Mouse (Mus musculus) embryonic facial prominence, embryonic 13.5 days (tissue): Measurements from ENCODE around the gene Tap1. TPM values are rescaled to one million over a fixed set of nuclear protein-coding genes. Genes with fewer than 3 reads are reported as not detected.

Experiments
- ATAC-seq: fragments of 200-750 bp; cut with Nextera tagmentation; 2 replicates; pipeline ENCODE4 v1.8.0; 2017; ENCODE audit warnings: low read depth; ENCODE audit not compliant: insufficient number of reproducible peaks, insufficient read depth, low FRiP score, low TSS enrichment
- H3K27ac ChIP-seq: fragments of 300-500 bp; sonication (generic); 2 replicates; pipeline ENCODE4 v1.5.1; 2015; ENCODE audit warnings: moderate library complexity, mild to moderate bottlenecking, inconsistent platforms
- H3K27me3 ChIP-seq: fragments of 300-500 bp; sonication (generic); 2 replicates; pipeline ENCODE4 v1.6.1; 2015; ENCODE audit warnings: mild to moderate bottlenecking, inconsistent platforms
- H3K36me3 ChIP-seq: fragments of 300-500 bp; sonication (generic); 2 replicates; pipeline ENCODE4 v1.6.1; 2015; ENCODE audit warnings: mild to moderate bottlenecking, inconsistent platforms
- H3K4me1 ChIP-seq: fragments of 300-500 bp; sonication (generic); 2 replicates; pipeline ENCODE4 v1.6.1; 2015; ENCODE audit warnings: inconsistent platforms
- H3K4me2 ChIP-seq: fragments of 300-500 bp; sonication (generic); 2 replicates; pipeline ENCODE4 v1.6.1; 2015; ENCODE audit warnings: moderate library complexity, mild to moderate bottlenecking, inconsistent platforms
- H3K4me3 ChIP-seq: fragments of 300-500 bp; sonication (generic); 2 replicates; pipeline ENCODE4 v1.5.1; 2015; ENCODE audit warnings: mild to moderate bottlenecking, inconsistent platforms
- H3K9ac ChIP-seq: fragments of 300-500 bp; sonication (generic); 2 replicates; pipeline ENCODE4 v1.6.1; 2015; ENCODE audit warnings: mild to moderate bottlenecking, inconsistent platforms
- H3K9me3 ChIP-seq: fragments of 300-500 bp; sonication (generic); 2 replicates; pipeline ENCODE4 v1.6.1; 2016; ENCODE audit warnings: inconsistent platforms
- whole genome bisulfite sequencing: fragments of 180-500 bp; shearing (Covaris S2); methylation state at CpG from one replicate; pipeline ENCODE4 v1.1.7; 2015; ENCODE audit warnings: mixed read lengths; 5-methylcytosine and 5-hydroxymethylcytosine counted together
- polyA plus RNA-seq: library from polyadenylated mRNA; unstranded; fragments of >200 nt; fragmentation: Nextera tagmentation; extraction: Ambion mirVana; gene quantifications from 2 replicates; pipeline ENCODE4 v1.2.1, GENCODE M21; 2015

Gene Tap1
- polyA plus RNA-seq, 1 experiment from 2014 or later: 9.5 TPM

GRCm38 (mm10) chr17:34198521-34198912 lies 11.2 kb downstream of the Tap1 start:
- no peaks in the 10 kb centered on the region for H3K9me3 ChIP-seq
- no peaks in the 10 kb centered on the region for H3K36me3 ChIP-seq
- H3K27ac ChIP-seq: no peak overlapping the region
- 10% methylated on average over 11 of the region's 11 CpGs for WGBS
- peaks cover 15% of the 10 kb centered on the region for H3K4me1 ChIP-seq
- peak overlapping the region; percentile 73 for H3K4me2 ChIP-seq
- H3K27me3 ChIP-seq: peaks cover 92% of the 10 kb centered on the region
- no peak for ATAC-seq
- H3K9ac ChIP-seq: peak overlapping the region; percentile 47; the same call in 1 of the 2 replicates
- H3K4me3 ChIP-seq: peak overlapping the region; percentile 45

- Histone ChIP-seq H3K4me1 (peaks cover 15% of the 10 kb centered on the region), H3K27ac (no peak overlapping the region), H3K9me3 (no peaks in the 10 kb centered on the region), H3K36me3 (no peaks in the 10 kb centered on the region), H3K27me3 (peaks cover 90% of the 10 kb centered on the region), H3K4me2 (no peak overlapping the region), H3K4me3 (no peak overlapping the region), H3K9ac (no peak overlapping the region)
- 61% methylated on average over 12 of the region's 12 CpGs for WGBS
- ATAC-seq: no peak
These were observed 11.8 kb downstream of the Tap1 start for GRCm38 (mm10) chr17:34199050-34199619.

DNA sequence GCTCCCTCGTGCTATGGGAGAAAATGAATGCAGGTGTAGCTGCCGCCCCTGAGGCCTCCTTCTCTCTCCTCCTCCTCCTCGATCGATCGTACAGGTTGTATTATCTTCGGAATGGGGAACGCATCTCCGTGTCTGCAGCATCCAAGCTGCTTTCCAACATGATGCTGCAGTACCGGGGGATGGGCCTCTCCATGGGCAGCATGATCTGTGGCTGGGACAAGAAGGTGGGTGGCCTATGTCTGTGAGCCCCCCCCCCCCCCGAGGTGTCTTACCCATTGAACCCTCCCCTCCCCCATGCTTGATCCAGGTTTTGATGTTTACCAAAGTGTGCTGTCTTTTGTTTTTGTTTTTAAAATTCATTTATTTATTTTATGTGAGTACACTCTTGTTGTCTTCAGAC lies 12.7 kb downstream of the Tap1 start:
- no peak overlapping the region for H3K4me2 ChIP-seq
- no peak overlapping the region for H3K4me3 ChIP-seq
- peaks cover 88% of the 10 kb centered on the region for H3K27me3 ChIP-seq
- H3K4me1 ChIP-seq: peaks cover 19% of the 10 kb centered on the region
- no peaks in the 10 kb centered on the region for H3K9me3 ChIP-seq
- 80% methylated on average over 10 of the region's 10 CpGs for WGBS
- no peaks in the 10 kb centered on the region for H3K36me3 ChIP-seq
- H3K9ac ChIP-seq: no peak overlapping the region
- H3K27ac ChIP-seq: no peak overlapping the region
- no peak for ATAC-seq

GRCm38 (mm10) chr17:34200772-34201505 lies 13.6 kb downstream of the Tap1 start:
- H3K4me2 ChIP-seq: no peak overlapping the region
- peaks cover 25% of the 10 kb centered on the region for H3K4me1 ChIP-seq
- H3K9me3 ChIP-seq: no peaks in the 10 kb centered on the region
- H3K27ac ChIP-seq: no peak overlapping the region
- peaks cover 88% of the 10 kb centered on the region for H3K27me3 ChIP-seq
- H3K9ac ChIP-seq: no peak overlapping the region
- 88% methylated on average over 16 of the region's 16 CpGs for WGBS
- H3K36me3 ChIP-seq: no peaks in the 10 kb centered on the region
- no peak for ATAC-seq
- H3K4me3 ChIP-seq: no peak overlapping the region

DNA sequence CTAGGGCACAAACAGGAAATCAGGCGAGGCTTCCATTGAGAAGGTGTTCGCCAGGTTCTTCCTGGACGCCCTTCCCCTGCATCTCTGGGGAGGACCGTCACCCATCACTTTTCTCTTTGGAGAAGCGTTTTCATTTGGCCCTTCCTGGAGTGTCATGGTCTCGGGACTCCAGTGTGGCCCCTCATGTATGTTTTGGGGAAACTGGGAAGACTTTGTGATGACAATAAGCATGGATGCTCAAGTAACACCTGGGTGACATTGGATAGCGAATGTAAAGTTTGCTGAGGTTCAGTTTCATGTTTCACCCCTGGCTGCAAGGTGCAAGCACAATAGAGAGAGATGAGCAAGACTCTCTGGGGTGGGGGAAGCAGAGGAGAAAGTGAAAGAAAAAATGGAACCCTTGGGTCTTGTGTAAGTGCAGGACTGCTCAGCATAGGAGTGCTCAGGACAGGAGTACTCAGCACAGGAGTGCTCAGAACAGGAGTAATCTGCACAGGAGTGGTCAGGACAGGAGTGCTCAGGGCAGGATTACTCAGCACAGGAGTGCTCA lies 14.2 kb downstream of the Tap1 start:
- peaks cover 25% of the 10 kb centered on the region for H3K4me1 ChIP-seq
- H3K36me3 ChIP-seq: no peaks in the 10 kb centered on the region
- no peak overlapping the region for H3K4me3 ChIP-seq
- no peak overlapping the region for H3K27ac ChIP-seq
- H3K4me2 ChIP-seq: no peak overlapping the region
- H3K9me3 ChIP-seq: no peaks in the 10 kb centered on the region
- H3K27me3 ChIP-seq: peaks cover 88% of the 10 kb centered on the region
- WGBS: 65% methylated on average over 7 of the region's 7 CpGs
- ATAC-seq: no peak
- no peak overlapping the region for H3K9ac ChIP-seq

DNA sequence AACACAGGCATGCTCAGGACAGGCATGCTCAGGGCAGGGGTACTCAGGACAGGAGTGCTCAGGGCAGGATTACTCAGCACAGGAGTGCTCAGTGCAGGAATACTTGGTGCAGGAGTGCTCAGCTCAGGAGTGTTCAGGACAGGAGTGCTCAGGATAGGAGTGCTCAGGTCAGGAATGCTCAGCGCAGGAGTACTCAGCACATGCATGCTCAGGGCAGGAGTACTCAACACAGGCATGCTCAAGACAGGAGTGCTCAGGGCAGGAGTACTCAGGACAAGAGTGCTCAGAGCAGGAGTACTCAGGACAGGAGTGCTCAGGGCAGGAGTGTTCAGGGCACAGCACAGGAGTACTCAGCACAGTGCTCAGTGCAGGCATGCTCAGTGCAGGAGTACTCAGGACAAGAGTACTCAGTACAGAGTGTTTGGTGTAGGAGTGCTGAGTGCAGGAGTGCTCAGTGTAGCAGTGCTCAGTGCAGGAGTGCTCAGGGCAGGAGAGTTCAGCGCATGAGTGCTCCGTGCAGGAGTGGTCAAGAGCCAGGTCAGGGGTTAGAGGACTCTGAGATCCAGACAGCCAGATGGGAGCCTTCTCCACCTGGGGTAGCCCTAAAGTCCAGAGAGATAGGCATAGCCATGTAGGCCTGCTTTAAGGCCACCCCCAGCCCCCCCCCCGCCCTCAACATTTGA lies 15.5 kb downstream of the Tap1 start:
- Histone ChIP-seq H3K36me3 (no peaks in the 10 kb centered on the region), H3K27ac (no peak overlapping the region), H3K4me1 (peaks cover 17% of the 10 kb centered on the region), H3K9me3 (no peaks in the 10 kb centered on the region), H3K9ac (no peak overlapping the region), H3K4me3 (no peak overlapping the region), H3K4me2 (no peak overlapping the region), H3K27me3 (peaks cover 83% of the 10 kb centered on the region)
- no peak for ATAC-seq
- WGBS: 73% methylated on average over 4 of the region's 4 CpGs

DNA sequence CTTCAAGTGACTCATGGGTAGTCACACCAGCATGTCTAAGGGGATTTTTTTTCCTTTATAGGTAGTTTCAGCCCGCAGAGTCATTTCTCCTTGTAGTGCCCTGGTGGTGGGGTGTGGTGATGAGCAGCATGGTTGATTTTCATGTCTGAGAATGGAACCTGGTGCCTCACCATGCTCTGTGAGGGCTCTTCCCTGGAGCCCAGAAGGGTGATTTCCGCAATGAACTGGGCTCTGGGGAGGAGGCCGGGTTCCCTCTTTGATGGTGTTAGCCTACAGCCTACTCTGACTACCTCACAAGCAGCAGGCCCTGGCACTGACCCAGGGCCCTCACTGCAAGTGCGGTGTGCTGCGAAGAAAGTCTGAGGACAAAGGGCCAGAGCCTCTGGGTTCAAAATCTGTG lies 16.1 kb downstream of the Tap1 start, which contains the start of gene Tap2:
Gene Tap2 (plus strand): TSS at position 84 of the 400 bp plus-strand sequence.
- WGBS: 70% methylated on average over 5 of the region's 5 CpGs
- Histone ChIP-seq H3K4me3 (peak within 1 kb of the TSS; percentile 70), H3K27ac (no peak within 1 kb of the TSS), H3K9me3 (no peaks in the 10 kb centered on the region), H3K4me1 (peaks cover 12% of the 10 kb centered on the region), H3K4me2 (peak within 1 kb of the TSS; percentile 87), H3K27me3 (peaks cover 83% of the 10 kb centered on the region), H3K9ac (peak within 1 kb of the TSS; percentile 76), H3K36me3 (no peaks in the 10 kb centered on the region)
- no peak for ATAC-seq

DNA sequence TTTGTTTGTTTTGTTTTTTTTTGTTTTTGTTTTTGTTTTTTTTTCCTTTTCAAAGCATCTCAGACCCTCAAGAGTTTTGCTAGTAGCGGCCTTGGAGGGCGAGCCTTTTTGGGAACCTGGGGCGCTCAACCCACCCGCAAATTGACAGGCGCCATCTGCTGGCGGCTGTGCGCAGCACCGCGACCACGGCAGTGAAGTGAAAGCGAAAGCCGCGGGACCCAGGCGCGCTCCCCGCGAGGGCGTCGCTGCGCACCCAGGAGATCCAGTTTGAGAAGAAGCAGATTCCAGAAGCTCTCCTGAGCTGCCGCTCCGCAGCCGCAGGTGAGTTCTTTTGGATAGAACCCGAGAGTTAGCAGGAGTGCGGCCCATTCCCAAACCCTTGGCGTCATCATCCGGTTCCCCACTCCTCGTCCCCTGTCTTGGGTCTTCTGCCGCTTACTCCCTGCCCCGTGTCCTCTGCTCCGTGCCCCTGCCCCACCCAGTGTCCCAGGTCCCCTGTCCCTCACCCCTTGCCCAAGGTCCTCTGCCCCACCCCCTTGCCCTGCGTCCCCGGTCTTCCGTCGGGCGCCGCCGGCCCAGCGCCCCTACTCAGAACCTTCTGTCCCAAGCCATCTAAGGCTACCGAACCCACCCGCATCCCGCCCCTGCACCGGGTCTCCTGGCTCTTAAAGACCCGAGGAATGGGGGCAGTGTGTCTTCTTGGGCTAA lies 17.1 kb downstream of the Tap1 start:
- H3K4me3 ChIP-seq: peak overlapping the region; percentile 70
- 0 out of 2 replicates have a peak, but pooled peaks have one; percentile 38 for ATAC-seq
- peaks cover 10% of the 10 kb centered on the region for H3K4me1 ChIP-seq
- H3K4me2 ChIP-seq: peak overlapping the region; percentile 87
- H3K27me3 ChIP-seq: peaks cover 83% of the 10 kb centered on the region
- no peaks in the 10 kb centered on the region for H3K9me3 ChIP-seq
- no peaks in the 10 kb centered on the region for H3K36me3 ChIP-seq
- WGBS: under 1% methylated on average over 44 of the region's 44 CpGs
- no peak overlapping the region for H3K27ac ChIP-seq
- peak overlapping the region; percentile 76 for H3K9ac ChIP-seq

GRCm38 (mm10) chr17:34205021-34205745 lies 17.8 kb downstream of the Tap1 start:
- H3K4me2 ChIP-seq: peak overlapping the region; percentile 87
- ATAC-seq: no peak
- no peaks in the 10 kb centered on the region for H3K36me3 ChIP-seq
- WGBS: 10% methylated on average over 18 of the region's 18 CpGs
- H3K9ac ChIP-seq: peak overlapping the region; percentile 76
- H3K4me3 ChIP-seq: peak overlapping the region; percentile 70
- no peak overlapping the region for H3K27ac ChIP-seq
- peaks cover 10% of the 10 kb centered on the region for H3K4me1 ChIP-seq
- peaks cover 84% of the 10 kb centered on the region for H3K27me3 ChIP-seq
- H3K9me3 ChIP-seq: no peaks in the 10 kb centered on the region

- peak overlapping the region; percentile 70; the same call in 1 of the 2 replicates for H3K4me3 ChIP-seq
- peaks cover 84% of the 10 kb centered on the region for H3K27me3 ChIP-seq
- H3K4me1 ChIP-seq: peaks cover 10% of the 10 kb centered on the region
- no peak overlapping the region for H3K9ac ChIP-seq
- no peaks in the 10 kb centered on the region for H3K9me3 ChIP-seq
- 13% methylated on average over 9 of the region's 9 CpGs for WGBS
- no peak overlapping the region for H3K27ac ChIP-seq
- no peaks in the 10 kb centered on the region for H3K36me3 ChIP-seq
- no peak for ATAC-seq
- 0 out of 2 replicates have a peak overlapping the region, but pooled peaks have one; percentile 87 for H3K4me2 ChIP-seq
These were observed 18.4 kb downstream of the Tap1 start for GRCm38 (mm10) chr17:34205746-34206176.
